Mouse (Mus musculus): Measurements from ENCODE around the gene Ank2. TPM values are rescaled to one million over a fixed set of nuclear protein-coding genes. Genes with fewer than 3 reads are reported as not detected.

Gene Ank2
- total and polyA plus RNA-seq, 2 experiments from 2014 or later = 160 to 575 TPM

DNA sequence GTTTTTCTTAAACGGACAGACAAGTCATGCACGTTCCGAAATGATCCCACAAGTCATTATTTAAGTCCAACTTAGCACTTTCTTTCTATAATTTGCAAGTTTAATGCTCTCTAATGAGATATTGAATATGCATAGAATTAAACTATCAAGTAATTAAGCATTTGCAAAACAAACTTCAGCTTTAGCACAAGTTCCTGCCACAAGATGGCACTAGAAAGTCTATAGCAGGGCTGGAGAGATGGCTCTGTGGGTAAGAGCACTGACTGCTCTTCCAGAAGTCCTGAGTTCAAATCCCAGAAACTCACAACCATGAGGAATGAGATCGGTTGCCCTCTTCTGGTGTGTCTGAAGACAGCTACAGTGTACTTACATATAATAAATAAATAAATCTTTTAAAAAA, 45.4 kb downstream of the Ank2 start:
- H3K4me1 ChIP-seq (ENCODE audit: insufficient read depth) = no peaks in the 10 kb centered on the region
- no peak overlapping the region for H3K27ac ChIP-seq (ENCODE audit: low read depth, low read length)
- H3K9me3 ChIP-seq (ENCODE audit: low read length) = no peaks in the 10 kb centered on the region
- H3K4me2 ChIP-seq (ENCODE audit: low read depth) = no peak overlapping the region
- DNase-seq (no peak), ATAC-seq (no peak)
- no peak overlapping the region for H3K4me3 ChIP-seq (ENCODE audit: low read depth, low read length)
- no peaks in the 10 kb centered on the region for H3K27me3 ChIP-seq (ENCODE audit: insufficient read depth, low read length)
- 52% methylated on average over 4 of the region's 4 CpGs for WGBS
- H3K36me3 ChIP-seq (ENCODE audit: insufficient read depth) = no peaks in the 10 kb centered on the region
- H3K9ac ChIP-seq = no peak overlapping the region
- peak; percentile 50 for TF ChIP-seq CTCF (IDR thresholded peaks at IDR 0.05; ENCODE audit: low read depth)

DNA sequence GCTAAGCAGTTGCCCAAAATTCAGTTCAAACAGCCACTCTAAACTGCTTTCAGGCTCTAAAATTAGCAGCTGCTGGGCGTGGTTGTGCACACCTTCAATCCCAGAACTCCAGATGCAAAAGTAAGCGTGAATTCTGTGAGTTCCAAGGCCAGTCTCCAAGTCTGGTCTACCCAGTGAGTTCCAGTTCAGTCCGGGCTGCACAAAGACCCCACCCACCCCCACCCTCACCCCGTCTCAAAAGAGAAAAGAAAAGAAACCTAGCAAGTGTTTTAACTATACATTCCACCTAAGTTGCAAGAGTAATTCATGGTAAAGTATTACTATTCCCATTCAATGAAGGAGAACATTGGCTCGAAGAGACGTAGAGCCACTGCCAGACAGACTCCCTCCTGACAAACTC, 45.9 kb downstream of the Ank2 start:
- no peak overlapping the region for H3K9ac ChIP-seq
- H3K9me3 ChIP-seq (ENCODE audit: low read length) = no peaks in the 10 kb centered on the region
- DNase-seq (no peak), ATAC-seq (no peak)
- no peak overlapping the region for H3K4me2 ChIP-seq (ENCODE audit: low read depth)
- H3K36me3 ChIP-seq (ENCODE audit: insufficient read depth) = no peaks in the 10 kb centered on the region
- no peak overlapping the region for H3K4me3 ChIP-seq (ENCODE audit: low read depth, low read length)
- no peaks in the 10 kb centered on the region for H3K4me1 ChIP-seq (ENCODE audit: insufficient read depth)
- TF ChIP-seq CTCF (IDR thresholded peaks at IDR 0.05; ENCODE audit: low read depth) = no peak
- 74% methylated on average over 6 of the region's 6 CpGs for WGBS
- H3K27ac ChIP-seq (ENCODE audit: low read depth, low read length) = no peak overlapping the region
- no peaks in the 10 kb centered on the region for H3K27me3 ChIP-seq (ENCODE audit: insufficient read depth, low read length)

DNA sequence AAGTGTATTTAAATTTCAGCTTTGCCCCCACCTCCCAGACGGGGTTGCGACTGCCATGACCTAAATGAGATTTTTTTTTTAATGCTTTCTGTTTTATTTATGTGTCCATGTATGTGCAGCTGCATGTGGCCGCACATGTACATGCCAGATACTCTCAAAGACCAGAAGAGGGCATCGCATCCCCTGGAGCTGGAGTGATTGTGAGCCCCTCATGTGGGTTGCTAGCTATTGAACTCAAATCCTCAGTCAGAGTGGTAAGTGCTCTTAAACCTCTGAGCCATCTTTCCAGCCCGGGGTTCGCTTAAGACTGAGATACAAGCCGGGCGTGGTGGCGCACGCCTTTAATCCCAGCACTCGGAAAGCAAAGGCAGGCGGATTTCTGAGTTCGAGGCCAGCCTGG, 46.9 kb downstream of the Ank2 start:
- no peak overlapping the region for H3K27ac ChIP-seq (ENCODE audit: low read depth, low read length)
- no peaks in the 10 kb centered on the region for H3K27me3 ChIP-seq (ENCODE audit: insufficient read depth, low read length)
- no peak overlapping the region for H3K4me2 ChIP-seq (ENCODE audit: low read depth)
- no peaks in the 10 kb centered on the region for H3K9me3 ChIP-seq (ENCODE audit: low read length)
- DNase-seq (peak; percentile 27), ATAC-seq (peak; percentile 45; the same call in 1 of the 2 replicates)
- no peaks in the 10 kb centered on the region for H3K36me3 ChIP-seq (ENCODE audit: insufficient read depth)
- TF ChIP-seq CTCF (IDR thresholded peaks at IDR 0.05; ENCODE audit: low read depth) = peak; percentile 53
- no peaks in the 10 kb centered on the region for H3K4me1 ChIP-seq (ENCODE audit: insufficient read depth)
- no peak overlapping the region for H3K9ac ChIP-seq
- H3K4me3 ChIP-seq (ENCODE audit: low read depth, low read length) = no peak overlapping the region
- WGBS = 52% methylated on average over 13 of the region's 13 CpGs

DNA sequence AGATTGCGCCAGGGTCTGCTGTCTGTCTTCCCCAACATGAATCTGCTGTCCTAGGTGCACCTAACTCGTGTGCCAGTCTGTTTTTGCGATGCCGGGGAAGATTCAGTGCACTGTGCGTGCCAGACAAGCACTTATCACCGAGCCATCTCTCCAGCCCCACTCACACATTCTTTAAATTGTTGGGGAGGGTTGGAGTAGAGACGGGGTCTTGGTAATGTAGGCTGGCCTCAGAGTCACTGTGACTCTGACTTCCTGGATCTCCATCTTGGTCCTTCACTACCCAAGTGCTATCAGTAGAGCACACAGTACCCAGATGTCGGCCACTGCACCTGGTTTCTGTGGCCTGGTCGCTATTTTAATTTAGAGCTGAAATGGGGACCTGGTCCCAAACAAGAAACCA, 47.4 kb downstream of the Ank2 start:
- H3K4me2 ChIP-seq (ENCODE audit: low read depth) = no peak overlapping the region
- H3K9ac ChIP-seq = no peak overlapping the region
- TF ChIP-seq CTCF (IDR thresholded peaks at IDR 0.05; ENCODE audit: low read depth) = no peak
- no peak overlapping the region for H3K4me3 ChIP-seq (ENCODE audit: low read depth, low read length)
- H3K27ac ChIP-seq (ENCODE audit: low read depth, low read length) = no peak overlapping the region
- 76% methylated on average over 9 of the region's 9 CpGs for WGBS
- no peaks in the 10 kb centered on the region for H3K27me3 ChIP-seq (ENCODE audit: insufficient read depth, low read length)
- no peaks in the 10 kb centered on the region for H3K9me3 ChIP-seq (ENCODE audit: low read length)
- no peaks in the 10 kb centered on the region for H3K4me1 ChIP-seq (ENCODE audit: insufficient read depth)
- no peaks in the 10 kb centered on the region for H3K36me3 ChIP-seq (ENCODE audit: insufficient read depth)
- ATAC-seq (no peak), DNase-seq (no peak)

- Histone ChIP-seq H3K36me3 (ENCODE audit: insufficient read depth) (no peaks in the 10 kb centered on the region), H3K4me1 (ENCODE audit: insufficient read depth) (no peaks in the 10 kb centered on the region), H3K4me2 (ENCODE audit: low read depth) (no peak overlapping the region), H3K9ac (no peak overlapping the region), H3K4me3 (ENCODE audit: low read depth, low read length) (no peak overlapping the region), H3K27me3 (ENCODE audit: insufficient read depth, low read length) (no peaks in the 10 kb centered on the region), H3K9me3 (ENCODE audit: low read length) (no peaks in the 10 kb centered on the region), H3K27ac (ENCODE audit: low read depth, low read length) (no peak overlapping the region)
- DNase-seq (peak; percentile 64), ATAC-seq (peak; percentile 61; the same call in 1 of the 2 replicates)
- TF ChIP-seq CTCF (IDR thresholded peaks at IDR 0.05; ENCODE audit: low read depth) = peak; percentile 79
- WGBS = 5% methylated on average over 3 of the region's 3 CpGs
Observed at GRCm38 (mm10) chr3:127451070-127451469, 48.1 kb downstream of the Ank2 start.

- no peak overlapping the region for H3K4me2 ChIP-seq (ENCODE audit: low read depth)
- DNase-seq (peak; percentile 71), ATAC-seq (peak; percentile 62)
- no peaks in the 10 kb centered on the region for H3K27me3 ChIP-seq (ENCODE audit: insufficient read depth, low read length)
- no peak overlapping the region for H3K9ac ChIP-seq
- no peaks in the 10 kb centered on the region for H3K36me3 ChIP-seq (ENCODE audit: insufficient read depth)
- H3K9me3 ChIP-seq (ENCODE audit: low read length) = no peaks in the 10 kb centered on the region
- peak; percentile 69 for TF ChIP-seq CTCF (IDR thresholded peaks at IDR 0.05; ENCODE audit: low read depth)
- 42% methylated on average over 5 of the region's 5 CpGs for WGBS
- no peaks in the 10 kb centered on the region for H3K4me1 ChIP-seq (ENCODE audit: insufficient read depth)
- H3K27ac ChIP-seq (ENCODE audit: low read depth, low read length) = no peak overlapping the region
- no peak overlapping the region for H3K4me3 ChIP-seq (ENCODE audit: low read depth, low read length)
Observed at GRCm38 (mm10) chr3:127446173-127446572, 53.0 kb downstream of the Ank2 start.

GRCm38 (mm10) chr3:127433291-127433690, 65.9 kb downstream of the Ank2 start:
- H3K27ac ChIP-seq (ENCODE audit: low read depth, low read length) = no peak overlapping the region
- H3K27me3 ChIP-seq (ENCODE audit: insufficient read depth, low read length) = no peaks in the 10 kb centered on the region
- H3K36me3 ChIP-seq (ENCODE audit: insufficient read depth) = no peaks in the 10 kb centered on the region
- DNase-seq (no peak), ATAC-seq (no peak)
- H3K4me2 ChIP-seq (ENCODE audit: low read depth) = no peak overlapping the region
- H3K9me3 ChIP-seq (ENCODE audit: low read length) = no peaks in the 10 kb centered on the region
- no peak for TF ChIP-seq CTCF (IDR thresholded peaks at IDR 0.05; ENCODE audit: low read depth)
- H3K4me1 ChIP-seq (ENCODE audit: insufficient read depth) = no peaks in the 10 kb centered on the region
- 24% methylated on average over 3 of the region's 3 CpGs for WGBS
- no peak overlapping the region for H3K4me3 ChIP-seq (ENCODE audit: low read depth, low read length)
- H3K9ac ChIP-seq = no peak overlapping the region

DNA sequence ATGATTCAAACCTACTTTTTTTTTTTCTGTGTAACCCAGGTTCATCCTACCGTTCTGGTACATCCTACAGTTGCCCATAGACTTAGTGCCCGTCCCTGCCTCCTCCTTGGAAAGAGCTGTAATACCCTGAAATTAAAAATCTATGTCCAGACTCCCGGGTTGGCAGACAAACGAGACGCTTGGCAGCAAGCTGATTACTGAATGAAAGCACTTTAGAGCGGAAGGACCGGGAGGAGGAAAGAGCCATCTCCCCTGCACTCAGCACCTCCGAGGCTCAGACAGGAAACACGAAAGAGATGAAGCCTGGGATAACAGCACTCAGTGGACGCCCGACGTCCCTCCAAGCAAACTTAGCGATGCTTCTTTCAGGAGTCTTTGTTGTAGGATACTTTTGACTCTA, 69.3 kb downstream of the Ank2 start:
- DNase-seq = peak; percentile 40
- Histone ChIP-seq H3K4me2 (ENCODE audit: low read depth) (no peak overlapping the region), H3K9ac (no peak overlapping the region), H3K4me3 (ENCODE audit: low read depth, low read length) (no peak overlapping the region), H3K36me3 (ENCODE audit: insufficient read depth) (no peaks in the 10 kb centered on the region), H3K4me1 (ENCODE audit: insufficient read depth) (no peaks in the 10 kb centered on the region), H3K27me3 (ENCODE audit: insufficient read depth, low read length) (no peaks in the 10 kb centered on the region), H3K9me3 (ENCODE audit: low read length) (no peaks in the 10 kb centered on the region), H3K27ac (ENCODE audit: low read depth, low read length) (no peak overlapping the region)
- 38% methylated on average over 13 of the region's 13 CpGs for WGBS
- no peak for TF ChIP-seq CTCF (IDR thresholded peaks at IDR 0.05; ENCODE audit: low read depth)
- ATAC-seq = no peak; the same call in 1 of the 2 replicates

Measured in forebrain, postnatal 0 days (tissue).